Mouse (Mus musculus) left cerebral cortex, adult 8-10 months (tissue): ENCODE measurements around the gene 2410131K14Rik. TPM values are rescaled to one million over a fixed set of nuclear protein-coding genes. Genes with fewer than 3 reads are reported as not detected.
A peak's percentile ranks its signal among the peaks of the same experiment; 100 is the strongest.

Source experiments
- DNase-seq, 2 experiments: peaks; one replicate each; pipeline ENCODE4 v3.0.0; 2022; ENCODE audit warnings: low spot score in 2 of 2
- total RNA-seq, 4 experiments: library from RNA; stranded (reverse); gene quantifications; 2 replicates each; pipeline ENCODE4 v1.2.4; 2022

The 2410131K14Rik gene
- 10 to 100 TPM; 12.1 to 14.6 (median 12.3) TPM for total RNA-seq

- peak; percentile 99 to 100 for DNase-seq
These were observed at the start of gene 2410131K14Rik, which contains the start of gene Rnft2 for GRCm38 (mm10) chr5:118244606-118245443. TSS of gene 2410131K14Rik (plus strand) at chr5:118245227. TSS of gene Rnft2 (minus strand) at chr5:118245116.

GRCm38 (mm10) chr5:118197421-118197820 lies 47.6 kb upstream of the 2410131K14Rik start:
- DNase-seq: no peak

GRCm38 (mm10) chr5:118199670-118200069 lies 45.4 kb upstream of the 2410131K14Rik start:
- no peak for DNase-seq

- no peak for DNase-seq
These were observed 40.2 kb upstream of the 2410131K14Rik start for GRCm38 (mm10) chr5:118204675-118205440.

- no peak for DNase-seq
These were observed 39.2 kb upstream of the 2410131K14Rik start for GRCm38 (mm10) chr5:118205852-118206251.

GRCm38 (mm10) chr5:118214012-118214411 lies 31.0 kb upstream of the 2410131K14Rik start:
- no peak for DNase-seq

GRCm38 (mm10) chr5:118214418-118215154 lies 30.4 kb upstream of the 2410131K14Rik start:
- peak; percentile 73 to 93 for DNase-seq

- no peak for DNase-seq
These were observed 27.6 kb upstream of the 2410131K14Rik start for GRCm38 (mm10) chr5:118217410-118217809.

- DNase-seq: no peak
These were observed 21.8 kb upstream of the 2410131K14Rik start for GRCm38 (mm10) chr5:118223142-118223757.

- peak in 1 of 2 experiments; percentile 57 for DNase-seq
These were observed 14.9 kb upstream of the 2410131K14Rik start for GRCm38 (mm10) chr5:118230071-118230611.

- no peak for DNase-seq
These were observed 8.1 kb upstream of the 2410131K14Rik start for GRCm38 (mm10) chr5:118236891-118237290.

GRCm38 (mm10) chr5:118239671-118240070 lies 5.4 kb upstream of the 2410131K14Rik start:
- DNase-seq: no peak

- DNase-seq: no peak
These were observed 730 bp downstream of the 2410131K14Rik start for GRCm38 (mm10) chr5:118245606-118246308.

- DNase-seq: no peak
These were observed 2.4 kb downstream of the 2410131K14Rik start for GRCm38 (mm10) chr5:118247378-118247777.

GRCm38 (mm10) chr5:118250987-118251386 lies 6.0 kb downstream of the 2410131K14Rik start:
- no peak for DNase-seq

- no peak for DNase-seq
These were observed 8.5 kb downstream of the 2410131K14Rik start for GRCm38 (mm10) chr5:118253551-118253950.

- no peak for DNase-seq
These were observed 12.0 kb downstream of the 2410131K14Rik start for GRCm38 (mm10) chr5:118256981-118257380.

- peak in 1 of 2 experiments; percentile 52 for DNase-seq
These were observed 14.1 kb downstream of the 2410131K14Rik start for GRCm38 (mm10) chr5:118259152-118259551.

- DNase-seq: no peak
These were observed 14.6 kb downstream of the 2410131K14Rik start for GRCm38 (mm10) chr5:118259636-118260035.

- no peak for DNase-seq
These were observed 15.0 kb downstream of the 2410131K14Rik start for GRCm38 (mm10) chr5:118260055-118260454.
